Mouse (Mus musculus) Patski (cell line): ENCODE data around the gene Ap1ar. TPM values are rescaled to one million over a fixed set of nuclear protein-coding genes. Genes with fewer than 3 reads are reported as not detected.

Experiments
- ATAC-seq: fragments of 100-300 bp; one replicate; pipeline ENCODE4 v1.8.0; 2021
- CTCF ChIA-PET: fragments of 350-600 bp; sonication (Branson Sonifier 250); formaldehyde crosslinking; loops from one replicate; lab custom pipeline; 2022; ENCODE audit warnings: inconsistent platforms; lab: Charles Lee
- POLR2A ChIA-PET: fragments of 350-600 bp; sonication (Branson Sonifier 250); formaldehyde crosslinking; loops from one replicate; lab custom pipeline; 2022; ENCODE audit warnings: antibody characterized with exemption, inconsistent platforms; lab: Charles Lee
- DNase-seq: peaks from one replicate; pipeline ENCODE4 v3.0.0-alpha.2; 2011; ENCODE audit warnings: low read depth, low spot score
- H3K27me3 ChIP-seq: fragments of 371-371 bp; one replicate; pipeline ENCODE4 v1.5.1; 2021
- CTCF ChIP-seq: fragments of 100-300 bp; IDR thresholded peaks from one replicate; pipeline ENCODE4 v1.5.1; 2021
- in situ Hi-C: fragments of 300-500 bp; cut with MboI; formaldehyde crosslinking; loops from 3 replicates; pipeline ENCODE4 v1.11.1; 2018; ENCODE audit warnings: low pct_unique_long_range_greater_than_20kb, mixed read lengths
- polyA plus RNA-seq: library from polyadenylated mRNA; unstranded; gene quantifications from one replicate; pipeline ENCODE4 v1.2.3, GENCODE M21; 2021

Ap1ar gene
- polyA plus RNA-seq, 1 experiment from 2014 or later, result 166 TPM

DNA sequence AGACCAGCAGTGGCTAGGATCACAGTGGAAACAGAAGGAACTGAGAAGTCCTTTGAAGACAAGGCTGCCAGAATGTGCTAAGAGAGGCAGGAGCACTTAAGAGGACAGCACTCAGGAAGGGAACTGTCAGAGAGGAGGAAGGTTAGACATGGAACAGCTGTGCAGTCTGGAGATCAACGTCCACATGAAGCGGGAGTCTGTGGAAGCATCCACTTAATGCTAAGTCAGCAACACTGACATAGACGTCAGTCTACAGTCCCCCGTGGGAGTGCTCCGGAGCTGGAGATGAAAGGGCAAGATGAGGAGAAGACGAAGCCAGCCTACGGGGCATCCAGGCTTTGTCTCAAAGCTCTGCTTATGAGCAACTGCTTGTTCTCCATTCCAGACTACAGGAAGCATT, 10.2 kb downstream of the Ap1ar start:
- ATAC-seq (no peak), DNase-seq (no peak)
- in situ Hi-C loops, result loop anchor here (25.0 kb wide), 1 partner anchor 1385 kb away; no protein-coding TSS in a partner anchor
- POLR2A ChIA-PET, result interaction anchor here (1.0 to 2.2 kb wide), 2 partner anchors 10 to 12 kb away, joined by 4 to 9 read pairs; partner anchors contain the start of gene Ap1ar
- H3K27me3 ChIP-seq, result no peaks in the 10 kb centered on the region
- TF ChIP-seq CTCF, result no peak
- CTCF ChIA-PET, result interaction anchor here (1.2 kb wide), 1 partner anchor 12 kb away, joined by 4 read pairs; no protein-coding TSS in a partner anchor

DNA sequence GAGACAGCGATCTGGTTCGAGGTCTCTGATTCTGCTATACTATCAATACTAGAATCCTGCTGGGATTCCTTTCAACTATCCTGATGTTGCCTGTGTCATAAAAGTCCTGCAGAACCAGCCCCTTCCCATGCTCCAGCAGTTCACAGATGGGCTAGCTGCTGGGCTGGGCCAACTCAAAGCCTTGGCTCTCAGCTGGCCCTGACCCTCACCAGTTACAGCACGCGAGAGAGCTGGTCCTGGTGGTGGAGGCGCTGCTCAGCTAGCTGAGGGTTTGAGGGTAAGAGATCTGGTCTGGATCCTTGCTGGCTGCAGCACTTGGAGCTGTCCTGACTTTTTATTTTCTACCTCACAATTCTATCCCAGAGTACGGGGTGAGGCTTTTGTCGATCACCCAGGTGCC, 10.8 kb downstream of the Ap1ar start:
- in situ Hi-C loops, result loop anchor here (25.0 kb wide), 1 partner anchor 1386 kb away; no protein-coding TSS in a partner anchor
- ATAC-seq, result peak; percentile 17

GRCm38 (mm10) chr3:127823886-127824863, 13.1 kb downstream of the Ap1ar start:
- TF ChIP-seq CTCF, result no peak
- POLR2A ChIA-PET, result interaction anchor here (0.6 to 1.6 kb wide), 3 partner anchors 13 to 455 kb away, joined by 3 to 4 read pairs (median 3); no protein-coding TSS in a partner anchor
- ATAC-seq, result no peak
- CTCF ChIA-PET, result interaction anchor here (1.2 to 1.9 kb wide), 3 partner anchors 8 to 26 kb away, joined by 3 to 7 read pairs (median 4); no protein-coding TSS in a partner anchor
- no peak for DNase-seq
- in situ Hi-C loops, result no loop called here
- no peaks in the 10 kb centered on the region for H3K27me3 ChIP-seq

More for the DNA sequence above, 10.8 kb downstream of the Ap1ar start:
- POLR2A ChIA-PET, result interaction anchor here (1.0 to 2.2 kb wide), 2 partner anchors 10 to 13 kb away, joined by 4 to 9 read pairs; partner anchors contain the start of gene Ap1ar
- CTCF ChIA-PET, result interaction anchor here (0.8 to 1.2 kb wide), 3 partner anchors 8 to 18 kb away, joined by 3 to 4 read pairs (median 4); no protein-coding TSS in a partner anchor
- no peak for DNase-seq
- no peaks in the 10 kb centered on the region for H3K27me3 ChIP-seq
- TF ChIP-seq CTCF, result no peak

DNA sequence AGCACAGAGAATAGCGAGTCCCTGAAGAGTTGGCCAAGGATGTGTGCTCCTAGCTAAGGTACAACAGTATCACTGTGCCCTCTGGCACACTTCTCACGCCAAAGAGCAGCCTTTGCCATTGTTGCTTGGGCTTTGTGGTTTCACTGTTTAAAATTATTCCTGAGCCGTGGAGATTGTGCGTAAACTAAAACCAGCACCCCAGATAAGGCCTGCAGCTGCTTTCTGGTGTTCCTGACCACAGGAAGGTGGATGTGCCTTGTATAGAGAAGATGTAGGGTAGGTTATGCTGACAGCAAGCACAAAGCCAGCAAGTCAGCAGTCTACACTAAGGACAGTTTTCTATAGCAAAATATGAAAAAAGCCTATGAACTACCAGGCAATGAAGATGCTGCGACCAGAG, 16.1 kb downstream of the Ap1ar start:
- ATAC-seq (no peak), DNase-seq (no peak)
- ChIA-PET CTCF (no interaction called here), POLR2A (interaction anchor here (0.5 kb wide), 1 partner anchor 10 kb away, joined by 3 read pairs; no protein-coding TSS in a partner anchor)
- in situ Hi-C loops, result no loop called here
- no peaks in the 10 kb centered on the region for H3K27me3 ChIP-seq
- TF ChIP-seq CTCF, result no peak

DNA sequence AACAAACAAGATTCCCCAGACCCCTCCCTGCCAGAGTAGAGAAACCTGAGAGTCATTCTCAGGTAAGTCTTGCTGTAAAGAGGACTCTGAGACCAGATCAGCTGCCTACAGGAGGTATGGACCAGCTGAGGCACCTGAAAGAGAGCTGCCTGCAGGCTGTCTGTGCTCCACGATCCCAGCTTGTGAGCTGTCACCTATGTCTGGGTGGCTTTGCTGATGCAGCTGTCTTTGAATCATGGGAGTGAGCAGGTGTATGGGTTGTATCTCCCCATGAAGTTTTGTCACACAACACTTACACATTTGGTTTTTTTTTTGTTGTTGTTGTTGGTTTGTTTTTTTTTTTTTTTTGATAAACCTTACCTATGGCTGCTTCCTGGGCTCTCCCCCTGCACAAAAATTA, 16.9 kb downstream of the Ap1ar start:
- ATAC-seq, result no peak
- no peak for DNase-seq
- TF ChIP-seq CTCF, result no peak
- POLR2A ChIA-PET, result no interaction called here
- in situ Hi-C loops, result no loop called here
- no peaks in the 10 kb centered on the region for H3K27me3 ChIP-seq
- CTCF ChIA-PET, result no interaction called here

GRCm38 (mm10) chr3:127818694-127819663, 18.3 kb downstream of the Ap1ar start:
- ATAC-seq, result no peak
- in situ Hi-C loops, result no loop called here
- ChIA-PET CTCF (interaction anchor here (1.1 kb wide), 1 partner anchor 12 kb away, joined by 3 read pairs; no protein-coding TSS in a partner anchor), POLR2A (interaction anchor here (0.7 to 0.8 kb wide), 3 partner anchors 13 to 45 kb away, joined by 3 to 7 read pairs (median 5); no protein-coding TSS in a partner anchor)
- no peak for DNase-seq
- no peaks in the 10 kb centered on the region for H3K27me3 ChIP-seq
- no peak for TF ChIP-seq CTCF

- ChIA-PET CTCF (interaction anchor here (1.5 to 2.4 kb wide), 3 partner anchors 7 to 36 kb away, joined by 4 to 9 read pairs (median 4); no protein-coding TSS in a partner anchor), POLR2A (no interaction called here)
- H3K27me3 ChIP-seq, result no peaks in the 10 kb centered on the region
- in situ Hi-C loops, result no loop called here
- no peak for TF ChIP-seq CTCF
- DNase-seq (no peak), ATAC-seq (no peak)
Observed at GRCm38 (mm10) chr3:127817120-127817683, 20.1 kb downstream of the Ap1ar start.

DNA sequence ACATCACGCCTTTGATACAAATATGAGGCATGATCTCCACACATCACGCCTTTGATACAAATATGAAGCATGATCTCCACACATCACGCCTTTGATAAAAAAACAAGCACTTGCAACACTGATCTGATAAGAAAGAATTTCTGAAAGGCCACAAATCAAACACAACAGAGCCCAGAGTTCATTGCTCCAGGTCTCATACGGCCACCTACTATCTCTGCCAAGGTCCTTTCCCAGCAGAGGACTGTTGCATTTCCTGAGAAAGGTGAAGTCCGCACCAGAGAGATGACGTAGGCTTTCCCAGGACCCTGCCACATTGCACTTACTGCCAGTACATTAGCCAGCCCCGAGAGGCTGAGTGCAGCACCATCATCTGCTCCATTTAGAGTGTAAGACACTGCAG, 28.2 kb downstream of the Ap1ar start:
- ChIA-PET POLR2A (no interaction called here), CTCF (interaction anchor here (0.8 kb wide), 1 partner anchor 29 kb away, joined by 3 read pairs; no protein-coding TSS in a partner anchor)
- no peak for TF ChIP-seq CTCF
- ATAC-seq (no peak), DNase-seq (no peak)
- H3K27me3 ChIP-seq, result no peaks in the 10 kb centered on the region
- in situ Hi-C loops, result no loop called here

- H3K27me3 ChIP-seq, result no peaks in the 10 kb centered on the region
- POLR2A ChIA-PET, result no interaction called here
- no peak for DNase-seq
- in situ Hi-C loops, result no loop called here
- no peak for ATAC-seq
- CTCF ChIA-PET, result no interaction called here
- no peak for TF ChIP-seq CTCF
Observed at GRCm38 (mm10) chr3:127807846-127808245, 29.5 kb downstream of the Ap1ar start.
